8 mouse cellular contexts compared by ENCODE assay signal in genomic region chr10:111473511-111474371, GRCm38 (mm10). TPM values are rescaled to one million over a fixed set of nuclear protein-coding genes. Genes with fewer than 3 reads are reported as not detected.
DNase-seq lines count a peak whose midpoint lies in the region; ATAC-seq and TF ChIP-seq lines count a peak whose summit lies in the region.

No protein-coding gene starts in this region.

- no peaks in the 10 kb centered on the region for H3K27me3 ChIP-seq in kidney, adult 2 months (replicated peaks; ENCODE audit: control insufficient read depth, insufficient read depth, low read length)
- H3K27me3 ChIP-seq in liver, embryonic 12.5 days (replicated peaks): no peaks in the 10 kb centered on the region
- H3K27me3 ChIP-seq in testis, adult 2 months (ENCODE audit: control insufficient read depth, insufficient read depth, low read length): no peaks in the 10 kb centered on the region

- H3K36me3 ChIP-seq in kidney, adult 2 months (ENCODE audit: control insufficient read depth, insufficient read depth, low read length): no peaks in the 10 kb centered on the region
- H3K36me3 ChIP-seq in liver, embryonic 12.5 days: peaks cover 27% of the 10 kb centered on the region
- no peaks in the 10 kb centered on the region for H3K36me3 ChIP-seq in testis, adult 2 months (ENCODE audit: control insufficient read depth, insufficient read depth, low read length)

- intact Hi-C loops in gastrocnemius, postnatal 36 days (cut with DNase I): loop anchor here (5.0 kb wide), 1 partner anchor 171 kb away; no protein-coding TSS in a partner anchor

- peak overlapping the region; percentile 90 for H3K4me2 ChIP-seq in liver, embryonic 12.5 days

- ATAC-seq in liver, embryonic 12.5 days: peak; percentile 64

- TF ChIP-seq CTCF in kidney, adult 2 months (conservative IDR thresholded peaks at IDR 0.05; ENCODE audit: insufficient read depth, insufficient read length, low read depth, low read length): no peak
- TF ChIP-seq CTCF in testis, adult 2 months (IDR thresholded peaks at IDR 0.05; ENCODE audit: control insufficient read depth, insufficient read depth, insufficient replicate concordance, low read depth, low read length): no peak

- no peak overlapping the region for H3K27ac ChIP-seq in kidney, adult 2 months (ENCODE audit: insufficient read depth, low read depth, low read length)
- peak overlapping the region; percentile 92 for H3K27ac ChIP-seq in liver, embryonic 12.5 days
- H3K27ac ChIP-seq in testis, adult 2 months (ENCODE audit: control insufficient read depth, insufficient read depth, low read depth, low read length): peak overlapping the region; percentile 92

- H3K9ac ChIP-seq in liver, embryonic 12.5 days: peak overlapping the region; percentile 98

- H3K4me3 ChIP-seq in kidney, adult 2 months (ENCODE audit: insufficient read depth, low read depth, low read length): peak overlapping the region; percentile 67
- H3K4me3 ChIP-seq in liver, embryonic 12.5 days: peak overlapping the region; percentile 98
- peak overlapping the region; percentile 99 for H3K4me3 ChIP-seq in testis, adult 2 months (ENCODE audit: control insufficient read depth, low read depth, low read length)

- no peaks in the 10 kb centered on the region for H3K9me3 ChIP-seq in liver, embryonic 12.5 days (replicated peaks)

- TF ChIP-seq POLR2A in kidney, adult 2 months (IDR thresholded peaks at IDR 0.05; ENCODE audit: low read depth, low read length): no peak
- no peak; the same call in 1 of the 2 replicates for TF ChIP-seq POLR2A in testis, adult 2 months (IDR thresholded peaks at IDR 0.05; ENCODE audit: control insufficient read depth, low read depth, low read length)

- WGBS in kidney, adult 2 months: 1% methylated on average over 57 of the region's 58 CpGs
- WGBS in liver, embryonic 12.5 days (ENCODE audit: insufficient replicate concordance): under 1% methylated on average over 53 of the region's 58 CpGs

- peak; percentile 57 for DNase-seq in 416B (ENCODE audit: low read depth)
- DNase-seq in adrenal gland, adult (ENCODE audit: inconsistent age in 2 of 2, low spot score in 1 of 2): peak; percentile 50 to 82
- DNase-seq in embryo, embryonic 11 days: peak; percentile 75
- DNase-seq in gastrocnemius, postnatal 36 days: peak; percentile 4 to 11
- DNase-seq in kidney, adult 2 months: peak; percentile 51
- peak; percentile 83 for DNase-seq in neural tube, embryonic 10.5 days (ENCODE audit: extremely low spot score, low spot score)

- H3K4me1 ChIP-seq in kidney, adult 2 months (ENCODE audit: control insufficient read depth, insufficient read depth, low read length): peaks cover 4% of the 10 kb centered on the region; the same call in 1 of the 2 replicates
- H3K4me1 ChIP-seq in liver, embryonic 12.5 days: peaks cover 59% of the 10 kb centered on the region
- H3K4me1 ChIP-seq in testis, adult 2 months (ENCODE audit: control insufficient read depth, insufficient read depth, low read length): peaks cover 7% of the 10 kb centered on the region

RNA-seq across cellular contexts. Expression of gene Nap1l1, which starts 0.7 kb away (rescaled TPM):
- total RNA-seq in gastrocnemius, postnatal 36 days (2021): 10 to 100 TPM; 47.7 to 54.7 TPM
- polyA plus RNA-seq in kidney, adult 2 months (2012; rRNA removed): 9.9 and 18.8 TPM in 2 replicates
- 174 and 178 TPM in 2 replicates for polyA plus RNA-seq in liver, embryonic 12.5 days (2016; fragmentation: Nextera tagmentation; extraction: Ambion mirVana)
- 16.4 and 23.5 TPM in 2 replicates for polyA plus RNA-seq in testis, adult 2 months (2012; rRNA removed)

RNA-seq across cellular contexts. Expression of gene Phlda1, which starts 32.3 kb away (rescaled TPM):
- 1 to 10 TPM; 3.3 to 3.4 TPM for total RNA-seq in gastrocnemius, postnatal 36 days (2021)
- polyA plus RNA-seq in kidney, adult 2 months (2012; rRNA removed): 7.8 and 9.5 TPM in 2 replicates
- 6.5 and 7.4 TPM in 2 replicates for polyA plus RNA-seq in liver, embryonic 12.5 days (2016; fragmentation: Nextera tagmentation; extraction: Ambion mirVana)
- polyA plus RNA-seq in testis, adult 2 months (2012; rRNA removed): 0.28 and 1.2 TPM in 2 replicates

Comparison
In these comparisons a context has a peak if more than half of its experiments do, and no peak if none do; other contexts are left out.
1. DNase-seq: peak in every context shown above with its lines; median percentile 83 in neural tube, embryonic 10.5 days; 75 in embryo, embryonic 11 days; 66 in adrenal gland, adult; 57 in 416B; 51 in kidney, adult 2 months; 8 in gastrocnemius, postnatal 36 days.